Comparison of ENCODE assay signal across 8 mouse cellular contexts in genomic region chr4:116708201-116708764, GRCm38 (mm10). TPM values are rescaled to one million over a fixed set of nuclear protein-coding genes. Genes with fewer than 3 reads are reported as not detected.
DNase-seq lines count a peak whose midpoint lies in the region; ATAC-seq and TF ChIP-seq lines count a peak whose summit lies in the region.

Gene Mmachc (minus strand): TSS chr4:116708406.
Gene Ccdc163 (plus strand): TSS chr4:116708509.

- H3K4me1 ChIP-seq in hindbrain, postnatal 0 days (ENCODE audit: insufficient read depth, low read length), result no peaks in the 10 kb centered on the region

- no peaks in the 10 kb centered on the region for H3K9me3 ChIP-seq in hindbrain, postnatal 0 days (ENCODE audit: low read length)

- peak within 1 kb of the TSS; percentile 81 for H3K4me2 ChIP-seq in hindbrain, postnatal 0 days (ENCODE audit: low read depth, low read length)

- peak within 1 kb of the TSS; percentile 83 for H3K4me3 ChIP-seq in gastrocnemius, adult 2 months
- peak within 1 kb of the TSS; percentile 45 for H3K4me3 ChIP-seq in hindbrain, postnatal 0 days (ENCODE audit: low read length)
- H3K4me3 ChIP-seq in left cerebral cortex, adult 2 months, result peak within 1 kb of the TSS; percentile 76

- H3K9ac ChIP-seq in hindbrain, postnatal 0 days (replicated peaks; ENCODE audit: low read length), result peak within 1 kb of the TSS; percentile 54

- peak; percentile 97 for ATAC-seq in common myeloid progenitor, adult 5-6 weeks (replicated peaks; ENCODE audit: low read depth, poor library complexity, severe bottlenecking)
- ATAC-seq in hindbrain, postnatal 0 days, result peak; percentile 99
- peak; percentile 96 for ATAC-seq in megakaryocyte, adult 5-6 weeks (ENCODE audit: poor library complexity, severe bottlenecking)

- H3K36me3 ChIP-seq in hindbrain, postnatal 0 days (ENCODE audit: insufficient read depth, low read length), result no peaks in the 10 kb centered on the region

- under 1% methylated on average over 29 of the region's 29 CpGs for WGBS in hindbrain, postnatal 0 days

- intact Hi-C loops in gastrocnemius, adult 2 months (cut with DNase I), result no loop called here
- intact Hi-C loops in left cerebral cortex, adult 2 months (cut with DNase I), result no loop called here

- H3K27ac ChIP-seq in gastrocnemius, adult 2 months, result peak within 1 kb of the TSS; percentile 93
- H3K27ac ChIP-seq in hindbrain, postnatal 0 days, result peak within 1 kb of the TSS; percentile 70
- H3K27ac ChIP-seq in left cerebral cortex, adult 2 months, result peak within 1 kb of the TSS; percentile 88

- peak; percentile 11; the same call in 1 of the 2 replicates for TF ChIP-seq CTCF in gastrocnemius, adult 2 months (IDR thresholded peaks at IDR 0.05)
- TF ChIP-seq CTCF in hindbrain, postnatal 0 days (IDR thresholded peaks at IDR 0.05; ENCODE audit: low read depth), result peak; percentile 55
- peak; percentile 10 for TF ChIP-seq CTCF in left cerebral cortex, adult 2 months (IDR thresholded peaks at IDR 0.05)

- no peaks in the 10 kb centered on the region for H3K27me3 ChIP-seq in hindbrain, postnatal 0 days (ENCODE audit: insufficient read depth, low read length)

- DNase-seq in ZHBTc4 (ENCODE audit: low read depth, low spot score), result peak; percentile 98
- DNase-seq in gastrocnemius, adult 2 months, result peak; percentile 92
- DNase-seq in hindbrain, postnatal 0 days (ENCODE audit: low spot score), result peak; percentile 98
- peak; percentile 85 to 92 for DNase-seq in left cerebral cortex, adult 2 months (ENCODE audit: extremely low spot score in 1 of 2, low spot score in 2 of 2)
- peak; percentile 96 to 97 for DNase-seq in right cerebral cortex, adult 2 months (ENCODE audit: low spot score in 2 of 2)
- DNase-seq in urinary bladder, postnatal 14 days (ENCODE audit: low spot score), result peak; percentile 91

RNA-seq across cellular contexts. Expression of gene Mmachc, which starts in this region (rescaled TPM):
- total RNA-seq in common myeloid progenitor, adult 5-6 weeks (2017), result 22.7 and 24.9 TPM in 2 replicates
- 10 to 100 TPM; 25.5 to 46.4 TPM for total RNA-seq in gastrocnemius, adult 2 months (2021)
- total RNA-seq in hindbrain, postnatal 0 days (2014; rRNA removed), result 20.5 and 20.6 TPM in 2 replicates
- polyA plus RNA-seq in hindbrain, postnatal 0 days (2015; fragmentation: Nextera tagmentation; extraction: Ambion mirVana), result 20.2 TPM in 2 replicates
- 10 to 100 TPM; 15.2 to 15.4 TPM for total RNA-seq in left cerebral cortex, adult 2 months (2021)
- total RNA-seq in megakaryocyte, adult 5-6 weeks (2015), result 8.1 and 10.9 TPM in 2 replicates
- 5.2 and 6.4 TPM in 2 replicates for total RNA-seq in megakaryocyte, adult 5-6 weeks (2017)

RNA-seq across cellular contexts. Expression of gene Ccdc163, which starts in this region (rescaled TPM):
- total RNA-seq in common myeloid progenitor, adult 5-6 weeks (2017), result 12.3 and 35.8 TPM in 2 replicates
- total RNA-seq in gastrocnemius, adult 2 months (2021), result 1 to 10 TPM; 1.9 to 3.8 TPM
- 11.5 and 26.7 TPM in 2 replicates for total RNA-seq in hindbrain, postnatal 0 days (2014; rRNA removed)
- 9.4 and 10.0 TPM in 2 replicates for polyA plus RNA-seq in hindbrain, postnatal 0 days (2015; fragmentation: Nextera tagmentation; extraction: Ambion mirVana)
- total RNA-seq in left cerebral cortex, adult 2 months (2021), result 1 to 10 TPM; 4.2 to 7.6 TPM
- 34.7 and 36.2 TPM in 2 replicates for total RNA-seq in megakaryocyte, adult 5-6 weeks (2015)
- total RNA-seq in megakaryocyte, adult 5-6 weeks (2017), result 19.2 and 23.4 TPM in 2 replicates

Comparison
In these comparisons a context has a peak if more than half of its experiments do, and no peak if none do; other contexts are left out.
1. Peak in every context shown above with its lines: DNase-seq, ATAC-seq, H3K4me3 ChIP-seq and H3K27ac ChIP-seq.